Mouse (Mus musculus): Measurements from ENCODE around the gene Padi2.

The Padi2 gene

DNA sequence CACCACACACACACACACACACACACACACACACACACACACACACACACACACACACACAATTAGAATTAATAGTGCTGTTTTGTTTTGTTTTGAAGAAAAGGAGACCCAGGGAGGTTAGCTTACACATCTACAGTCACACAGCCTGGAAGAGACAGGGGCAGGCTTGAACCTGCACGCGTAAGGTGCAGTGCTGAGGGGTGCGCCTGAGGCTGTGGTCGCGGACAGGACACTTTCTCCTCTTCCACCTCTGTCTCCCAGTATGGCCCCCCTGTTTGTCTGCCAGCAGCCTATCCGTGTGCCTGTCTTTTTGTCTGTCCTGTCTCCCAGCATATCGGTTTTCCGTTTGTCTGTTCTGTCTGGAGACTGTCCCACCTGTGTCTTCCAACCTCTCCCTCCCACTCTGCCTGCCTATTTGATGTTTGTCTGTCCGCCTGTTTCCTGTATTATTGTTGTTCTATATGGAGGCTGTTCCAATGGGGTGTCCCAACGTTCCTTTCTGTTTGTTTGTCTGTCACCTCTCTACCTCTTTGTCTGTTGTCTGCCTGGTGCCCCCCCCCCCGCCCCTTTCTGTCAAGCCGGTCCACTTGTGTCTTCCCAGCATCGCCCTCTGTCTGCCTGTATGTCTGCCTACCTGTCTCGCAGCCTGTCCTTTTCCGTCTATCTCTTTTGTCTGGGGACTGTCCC is 80.0 kb downstream of the Padi2 start:
- DNase-seq (ENCODE audit: low spot score in 2 of 2), result no peak

DNA sequence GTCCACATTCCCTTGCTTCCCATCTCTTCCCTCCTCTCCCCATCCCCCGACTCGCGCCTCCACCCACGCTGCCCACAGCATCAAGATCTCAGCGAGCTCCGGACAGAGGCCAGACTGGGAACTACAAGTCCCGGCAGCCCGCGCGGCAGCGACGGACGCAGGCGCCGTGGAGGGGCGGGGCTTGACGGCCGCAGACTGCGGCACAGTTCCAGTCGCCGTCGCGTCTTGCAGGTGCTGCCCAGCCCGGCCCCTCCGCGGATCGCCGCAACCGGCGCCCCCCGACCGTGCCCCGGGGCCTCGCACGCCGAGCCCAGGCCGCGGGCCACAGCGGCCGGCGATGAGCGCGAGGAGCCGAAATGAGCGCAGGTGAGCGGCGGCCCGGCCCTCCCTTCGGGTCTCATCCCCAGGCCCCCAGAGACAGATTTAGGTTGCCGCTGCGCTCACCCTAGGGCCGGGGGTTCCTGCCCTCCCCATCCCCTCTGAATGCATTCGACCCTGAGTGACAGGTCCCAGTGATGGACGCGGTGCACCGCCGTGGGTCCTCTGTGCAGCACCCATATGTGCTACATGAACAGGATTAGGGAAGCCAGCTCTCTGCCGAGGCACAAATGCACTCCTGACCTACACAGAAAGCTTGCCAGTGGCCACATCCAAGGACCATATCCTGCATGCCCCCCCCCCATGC is 80.7 kb downstream of the Padi2 start, which contains the start of gene Atp13a2:
Gene Atp13a2, plus strand, starts transcription at position 163 of the 685 bp plus-strand sequence.
- peak; percentile 85 to 87 for DNase-seq (ENCODE audit: low spot score in 2 of 2)

DNA sequence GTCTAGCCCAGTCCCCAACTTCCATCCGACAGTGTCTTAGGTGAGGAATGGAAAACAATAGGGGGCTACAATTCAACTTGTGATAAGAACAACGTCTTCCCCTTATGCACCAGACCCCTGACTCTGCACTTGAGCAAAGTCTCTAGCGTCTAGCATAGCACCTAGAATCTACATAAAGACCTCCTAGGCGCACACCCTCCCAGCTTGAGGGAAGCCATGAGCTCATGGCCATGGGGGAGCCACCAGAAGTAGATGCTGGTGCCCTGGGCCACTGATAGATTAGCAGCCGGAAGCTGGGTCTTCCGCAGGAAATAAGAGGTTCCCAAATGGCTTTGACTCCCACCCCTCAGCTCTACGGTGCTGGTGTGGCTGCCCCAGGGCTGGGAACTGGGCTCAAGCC is 81.3 kb downstream of the Padi2 start:
- peak; percentile 37 for DNase-seq (ENCODE audit: low spot score in 2 of 2)

DNA sequence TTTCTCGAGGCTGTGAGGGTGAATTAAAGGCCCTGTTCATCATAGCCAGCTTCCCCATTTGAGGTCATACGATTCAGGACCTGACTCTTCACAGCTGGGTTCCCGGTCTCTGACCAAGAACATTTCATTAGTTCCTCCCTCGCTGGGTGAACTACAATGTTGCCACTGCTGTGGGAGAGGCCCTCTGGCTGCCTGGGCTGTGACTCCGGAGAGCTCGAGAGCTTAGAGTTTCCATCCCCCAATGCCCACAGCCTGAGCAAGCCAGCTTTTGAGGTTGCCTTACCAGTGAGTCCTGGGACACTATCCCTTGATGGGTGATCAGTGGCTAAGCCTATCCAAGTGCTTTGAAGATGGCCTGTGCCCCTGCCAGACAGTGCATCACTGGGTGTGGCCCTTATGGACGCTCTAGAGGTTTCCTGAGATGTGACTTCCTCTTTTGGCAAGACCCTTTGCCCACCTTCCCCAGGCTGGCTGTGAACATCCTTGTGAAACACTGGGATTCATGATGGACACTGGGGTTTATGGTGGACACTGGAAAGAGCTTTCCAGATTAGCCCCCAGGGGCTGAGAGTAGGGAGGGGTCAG is 82.7 kb downstream of the Padi2 start:
- peak; percentile 67 to 71 for DNase-seq (ENCODE audit: low spot score in 2 of 2)

DNA sequence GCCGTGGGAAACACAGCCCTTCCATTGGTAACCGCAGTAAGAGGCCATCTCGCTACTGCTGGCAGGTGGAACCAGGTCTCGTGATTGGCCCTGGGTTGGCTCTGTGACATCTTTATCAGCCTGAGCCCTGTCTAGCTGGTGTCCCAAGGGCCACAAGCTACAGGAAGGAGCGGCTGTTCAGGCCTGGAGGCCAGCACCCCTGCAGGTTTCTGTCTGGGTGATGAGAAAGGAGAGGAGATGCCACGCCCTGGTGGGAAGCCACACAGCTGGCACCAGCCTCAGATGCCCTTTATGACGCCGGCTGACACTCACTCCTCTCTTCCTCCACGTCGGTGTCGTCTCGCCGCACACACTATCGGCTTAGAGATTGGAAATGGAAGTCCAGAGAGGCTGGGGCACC is 83.3 kb downstream of the Padi2 start:
- DNase-seq (ENCODE audit: low spot score in 2 of 2), result peak; percentile 52 to 53

DNA sequence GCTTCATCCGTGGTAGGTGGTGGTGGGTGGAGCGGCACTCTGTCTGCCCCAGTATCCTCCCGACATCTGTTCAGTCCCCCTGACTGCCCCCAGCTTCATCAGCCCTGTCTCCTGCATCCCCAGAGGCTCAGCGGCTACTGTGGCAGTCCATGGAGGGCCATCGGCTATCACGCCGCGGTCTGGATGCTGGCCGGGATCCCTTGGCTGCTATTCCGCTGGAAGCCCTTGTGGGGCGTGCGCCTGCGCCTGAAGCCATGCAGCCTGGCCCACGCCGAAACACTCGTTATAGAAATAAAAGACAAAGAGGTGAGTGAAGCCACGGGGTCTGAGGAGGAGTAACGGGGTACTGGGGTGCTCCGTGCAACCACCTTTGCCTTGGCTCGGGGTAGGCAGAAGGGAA is 86.1 kb downstream of the Padi2 start:
- no peak for DNase-seq (ENCODE audit: low spot score in 2 of 2)

DNA sequence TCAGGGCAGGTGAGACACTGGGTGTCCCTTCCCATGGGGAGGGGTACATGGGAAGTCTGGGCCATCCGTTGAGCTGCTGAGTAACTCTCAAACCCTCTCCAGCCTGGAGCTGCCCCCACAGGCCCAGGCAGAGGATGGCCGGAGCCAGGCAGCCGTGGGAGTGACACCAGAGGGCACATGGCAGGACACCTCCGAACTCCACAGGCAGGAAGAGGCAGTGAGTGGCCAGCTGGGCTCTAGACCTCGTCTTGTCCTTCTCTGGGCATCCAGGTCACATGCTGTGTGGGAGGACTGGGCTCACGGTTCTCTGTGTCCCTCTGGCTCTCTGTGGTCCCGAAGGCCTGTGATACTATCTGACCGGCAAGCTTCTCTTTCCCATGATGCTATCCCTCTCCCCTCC is 87.7 kb downstream of the Padi2 start:
- DNase-seq (ENCODE audit: low spot score in 2 of 2), result no peak

DNA sequence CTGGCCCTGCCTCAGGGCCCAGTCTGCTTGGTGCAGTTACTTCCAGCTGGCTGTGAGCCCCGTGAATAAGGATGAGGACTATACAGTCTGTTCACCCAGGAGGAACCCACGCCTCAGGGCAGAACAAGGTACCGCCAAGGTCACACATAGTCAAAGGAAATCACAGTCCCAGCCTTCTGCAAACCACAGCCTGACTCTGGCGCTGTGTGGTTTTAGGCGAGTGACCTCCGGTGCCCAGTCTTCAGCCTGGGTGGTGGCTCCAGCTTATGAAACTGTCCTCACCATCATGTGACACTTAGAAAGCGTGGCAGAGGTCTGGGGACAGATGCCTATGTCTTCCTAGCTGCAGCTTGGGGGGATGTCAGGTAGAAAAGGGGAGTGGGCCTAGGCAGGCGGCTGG is 89.7 kb downstream of the Padi2 start:
- DNase-seq (ENCODE audit: low spot score in 2 of 2), result no peak

DNA sequence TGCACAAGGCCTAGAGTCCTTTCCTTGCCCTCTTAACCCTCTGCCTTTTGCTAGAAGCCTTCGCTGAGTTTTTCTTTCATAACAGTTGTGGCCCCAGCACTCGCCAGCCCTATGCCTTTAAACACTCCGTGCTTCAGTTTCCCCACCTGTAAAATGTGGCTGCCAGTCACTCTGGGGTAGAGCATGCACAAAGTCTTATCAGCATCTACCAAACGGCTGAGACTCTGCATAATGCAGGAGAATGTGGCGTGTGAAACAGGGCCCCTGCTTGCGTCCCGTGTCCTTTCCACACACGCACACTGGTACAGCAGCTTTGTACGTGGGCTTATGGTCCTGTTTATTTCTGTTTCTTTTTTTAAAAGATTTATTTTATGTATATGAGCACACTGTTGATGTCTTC is 90.7 kb downstream of the Padi2 start:
- DNase-seq (ENCODE audit: low spot score in 2 of 2), result no peak
